Mouse (Mus musculus) cerebellum, adult 2 months (tissue): ENCODE results near the gene Gm26965.

ENCODE experiments used
- CTCF ChIP-seq: fragments of 200-500 bp; IDR thresholded peaks from 2 replicates; pipeline ENCODE4 v1.5.1; 2011; ENCODE audit warnings: low read depth, mild to moderate bottlenecking, control low read depth, low read length, moderate library complexity, borderline replicate concordance; ENCODE audit not compliant: insufficient read depth
- POLR2A ChIP-seq: fragments of 200-500 bp; IDR thresholded peaks from 2 replicates; pipeline ENCODE4 v1.6.1; 2011; ENCODE audit warnings: low read length, control low read depth, borderline replicate concordance; ENCODE audit not compliant: insufficient read depth

DNA sequence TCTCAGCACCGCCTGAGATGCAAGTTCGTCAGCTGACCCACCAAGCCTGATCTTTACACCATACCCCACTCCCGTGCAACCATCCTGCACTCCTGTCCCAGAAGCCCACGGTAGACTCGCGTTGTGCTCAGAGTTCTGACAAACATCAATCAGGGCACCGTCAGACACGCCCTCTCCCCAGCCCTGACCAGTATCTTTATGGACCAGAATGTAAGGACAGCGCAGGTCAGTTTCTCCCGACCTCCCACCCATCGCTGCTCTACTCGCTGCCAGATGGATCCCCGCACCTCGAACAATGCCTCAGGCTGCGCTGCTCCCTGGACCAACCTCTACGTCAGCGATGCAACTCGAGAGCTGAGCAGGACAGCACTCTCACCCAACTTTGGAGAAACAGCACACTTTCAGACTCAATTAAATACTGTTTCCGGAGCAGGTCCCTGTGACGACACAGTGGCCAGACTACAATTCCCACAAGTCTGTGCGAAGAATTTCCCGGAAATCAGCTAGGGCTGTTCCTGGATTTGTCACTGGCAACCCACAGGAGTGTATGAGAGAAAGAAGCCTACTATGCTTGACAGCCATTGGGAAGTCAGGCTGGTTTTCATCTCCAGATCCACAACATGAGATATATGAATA, 25.7 kb downstream of the Gm26965 start, which contains the start of gene Zfp58:
- TF ChIP-seq POLR2A, result peak; percentile 34; the same call in 1 of the 2 replicates
- TF ChIP-seq CTCF, result no peak
